Mouse (Mus musculus) CD4-positive, CD25-positive, alpha-beta regulatory T cell, adult 2 months (primary cell): ENCODE data around the gene Ptprs.

ENCODE experiments used
- DNase-seq: peaks from one replicate; pipeline ENCODE4 v3.0.0-alpha.2; 2012; ENCODE audit warnings: low read depth, low spot score

The Ptprs gene

GRCm38 (mm10) chr17:56467456-56467884 is 8.8 kb downstream of the Ptprs start:
- DNase-seq, result no peak

- DNase-seq, result no peak
These were observed 9.5 kb downstream of the Ptprs start for GRCm38 (mm10) chr17:56466747-56467146.

GRCm38 (mm10) chr17:56464817-56465216 is 11.5 kb downstream of the Ptprs start:
- peak; percentile 4 for DNase-seq

- no peak for DNase-seq
These were observed 11.9 kb downstream of the Ptprs start for GRCm38 (mm10) chr17:56464345-56464744.

- DNase-seq, result peak; percentile 4
These were observed 12.8 kb downstream of the Ptprs start for GRCm38 (mm10) chr17:56463500-56463899.

GRCm38 (mm10) chr17:56462835-56463455 is 13.3 kb downstream of the Ptprs start:
- DNase-seq, result no peak

GRCm38 (mm10) chr17:56461771-56462743 is 14.2 kb downstream of the Ptprs start:
- peak; percentile 96 for DNase-seq

- no peak for DNase-seq
These were observed 15.4 kb downstream of the Ptprs start for GRCm38 (mm10) chr17:56460876-56461275.

- peak; percentile 41 for DNase-seq
These were observed 18.8 kb downstream of the Ptprs start for GRCm38 (mm10) chr17:56457442-56457841.

GRCm38 (mm10) chr17:56456353-56456752 is 19.9 kb downstream of the Ptprs start:
- no peak for DNase-seq

GRCm38 (mm10) chr17:56453689-56454088 is 22.6 kb downstream of the Ptprs start:
- no peak for DNase-seq

GRCm38 (mm10) chr17:56453251-56453650 is 23.0 kb downstream of the Ptprs start:
- no peak for DNase-seq

GRCm38 (mm10) chr17:56447716-56448115 is 28.6 kb downstream of the Ptprs start:
- DNase-seq, result no peak

- DNase-seq, result peak; percentile 84
These were observed 30.9 kb downstream of the Ptprs start for GRCm38 (mm10) chr17:56445397-56445796.

- no peak for DNase-seq
These were observed 31.5 kb downstream of the Ptprs start for GRCm38 (mm10) chr17:56444771-56445170.

GRCm38 (mm10) chr17:56443341-56443795 is 32.9 kb downstream of the Ptprs start:
- DNase-seq, result peak; percentile 74

- DNase-seq, result no peak
These were observed 34.0 kb downstream of the Ptprs start for GRCm38 (mm10) chr17:56442316-56442715.

GRCm38 (mm10) chr17:56439731-56440460 is 36.4 kb downstream of the Ptprs start:
- DNase-seq, result no peak

- DNase-seq, result no peak
These were observed 44.7 kb downstream of the Ptprs start for GRCm38 (mm10) chr17:56431582-56431981.

GRCm38 (mm10) chr17:56427857-56428256 is 48.4 kb downstream of the Ptprs start:
- DNase-seq, result no peak

- DNase-seq, result no peak
These were observed 50.3 kb downstream of the Ptprs start for GRCm38 (mm10) chr17:56425941-56426340.

- peak; percentile 92 for DNase-seq
These were observed 50.7 kb downstream of the Ptprs start for GRCm38 (mm10) chr17:56425584-56425914.
